Mouse (Mus musculus): Measurements from ENCODE around the gene Fbxo6. TPM values are rescaled to one million over a fixed set of nuclear protein-coding genes. Genes with fewer than 3 reads are reported as not detected.

Gene Fbxo6
- polyA plus RNA-seq, 1 experiment, result 23.2 TPM

DNA sequence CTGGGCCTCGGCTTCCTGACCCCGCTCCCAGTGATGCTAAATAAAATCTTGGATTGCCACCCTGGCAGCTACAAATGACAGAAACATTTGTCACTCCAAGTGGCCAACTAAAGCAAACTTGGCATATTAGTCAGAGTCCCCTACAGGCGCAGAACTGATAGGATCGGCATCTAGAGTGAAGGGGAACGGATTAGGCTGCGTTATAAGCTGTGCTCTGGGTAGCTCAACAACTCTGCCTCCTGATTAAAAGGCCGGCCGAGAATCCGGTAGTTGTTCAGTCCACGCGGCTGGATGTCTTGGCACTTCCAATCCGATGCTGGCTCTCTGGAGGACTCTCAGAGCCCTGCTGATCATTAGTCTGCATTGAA, 22.5 kb upstream of the Fbxo6 start:
- TF ChIP-seq CTCF (IDR thresholded peaks at IDR 0.05; ENCODE audit: borderline replicate concordance, insufficient read depth, low read length) (no peak), POLR2A (IDR thresholded peaks at IDR 0.05; ENCODE audit: low read depth, low read length) (no peak)
- H3K27ac ChIP-seq (ENCODE audit: insufficient read depth, low read length), result no peak overlapping the region
- H3K4me1 ChIP-seq (ENCODE audit: control insufficient read depth, insufficient read depth, low read length), result no peaks in the 10 kb centered on the region
- no peak overlapping the region for H3K4me3 ChIP-seq (ENCODE audit: insufficient read depth, low read length)

- Histone ChIP-seq H3K4me1 (ENCODE audit: control insufficient read depth, insufficient read depth, low read length) (no peaks in the 10 kb centered on the region), H3K27ac (ENCODE audit: insufficient read depth, low read length) (no peak overlapping the region), H3K4me3 (ENCODE audit: insufficient read depth, low read length) (no peak overlapping the region)
- TF ChIP-seq POLR2A (IDR thresholded peaks at IDR 0.05; ENCODE audit: low read depth, low read length), result no peak
- TF ChIP-seq CTCF (IDR thresholded peaks at IDR 0.05; ENCODE audit: borderline replicate concordance, insufficient read depth, low read length), result no peak
Observed at GRCm38 (mm10) chr4:148173811-148174494, 22.0 kb upstream of the Fbxo6 start.

GRCm38 (mm10) chr4:148171261-148171660, 19.3 kb upstream of the Fbxo6 start:
- Histone ChIP-seq H3K27ac (ENCODE audit: insufficient read depth, low read length) (no peak overlapping the region), H3K4me3 (ENCODE audit: insufficient read depth, low read length) (no peak overlapping the region), H3K4me1 (ENCODE audit: control insufficient read depth, insufficient read depth, low read length) (no peaks in the 10 kb centered on the region)
- TF ChIP-seq POLR2A (IDR thresholded peaks at IDR 0.05; ENCODE audit: low read depth, low read length), result no peak

GRCm38 (mm10) chr4:148170842-148171241, 18.9 kb upstream of the Fbxo6 start:
- Histone ChIP-seq H3K27ac (ENCODE audit: insufficient read depth, low read length) (no peak overlapping the region), H3K4me1 (ENCODE audit: control insufficient read depth, insufficient read depth, low read length) (no peaks in the 10 kb centered on the region), H3K4me3 (ENCODE audit: insufficient read depth, low read length) (no peak overlapping the region)
- TF ChIP-seq POLR2A (IDR thresholded peaks at IDR 0.05; ENCODE audit: low read depth, low read length) (no peak), CTCF (IDR thresholded peaks at IDR 0.05; ENCODE audit: borderline replicate concordance, insufficient read depth, low read length) (peak; percentile 82)

DNA sequence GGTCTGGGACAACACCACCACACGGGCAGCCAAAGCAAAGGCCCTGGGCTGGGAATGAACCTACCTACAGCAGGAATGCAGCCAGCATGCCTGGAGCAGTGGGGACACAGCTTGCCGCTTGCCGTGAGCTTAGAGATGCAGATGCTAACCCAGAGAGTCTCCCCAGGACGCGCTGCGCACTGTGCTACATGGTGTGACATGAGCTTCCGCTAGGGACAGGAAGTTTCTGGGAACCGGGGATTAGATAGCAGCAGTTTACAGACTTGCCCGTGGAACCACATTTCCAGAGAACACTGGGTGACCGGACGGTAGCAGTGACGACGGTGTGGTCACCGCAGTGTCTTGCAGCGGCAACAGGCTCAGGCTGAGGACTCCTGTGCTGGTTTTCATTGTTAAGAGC, 17.6 kb upstream of the Fbxo6 start:
- Histone ChIP-seq H3K4me3 (ENCODE audit: insufficient read depth, low read length) (no peak overlapping the region), H3K27ac (ENCODE audit: insufficient read depth, low read length) (no peak overlapping the region), H3K4me1 (ENCODE audit: control insufficient read depth, insufficient read depth, low read length) (no peaks in the 10 kb centered on the region)
- TF ChIP-seq POLR2A (IDR thresholded peaks at IDR 0.05; ENCODE audit: low read depth, low read length) (no peak), CTCF (IDR thresholded peaks at IDR 0.05; ENCODE audit: borderline replicate concordance, insufficient read depth, low read length) (no peak)

DNA sequence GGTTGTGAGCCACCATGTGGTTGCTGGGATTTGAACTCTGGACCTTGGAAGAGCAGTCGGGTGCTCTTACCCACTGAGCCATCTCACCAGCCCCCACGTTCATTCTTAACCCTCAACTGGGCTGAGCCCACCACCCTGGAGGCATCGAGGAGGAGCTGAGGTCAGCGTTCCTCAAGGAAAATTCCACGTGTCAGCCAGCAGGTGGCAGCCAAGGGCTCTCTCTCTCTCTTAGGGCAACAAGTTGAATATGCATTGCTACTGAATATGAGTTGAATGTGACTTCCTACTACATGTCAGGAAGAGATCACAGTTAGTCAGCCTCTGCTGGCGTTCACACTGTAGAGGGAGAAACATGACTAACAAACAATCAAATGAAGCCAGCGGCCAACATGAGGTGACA, 16.3 kb upstream of the Fbxo6 start:
- no peak for TF ChIP-seq POLR2A (IDR thresholded peaks at IDR 0.05; ENCODE audit: low read depth, low read length)
- peak; percentile 72; the same call in 1 of the 2 replicates for TF ChIP-seq CTCF (IDR thresholded peaks at IDR 0.05; ENCODE audit: borderline replicate concordance, insufficient read depth, low read length)
- Histone ChIP-seq H3K27ac (ENCODE audit: insufficient read depth, low read length) (no peak overlapping the region), H3K4me3 (ENCODE audit: insufficient read depth, low read length) (no peak overlapping the region), H3K4me1 (ENCODE audit: control insufficient read depth, insufficient read depth, low read length) (no peaks in the 10 kb centered on the region)

GRCm38 (mm10) chr4:148166986-148167385, 15.0 kb upstream of the Fbxo6 start:
- no peak overlapping the region for H3K27ac ChIP-seq (ENCODE audit: insufficient read depth, low read length)
- peak; percentile 68; the same call in 1 of the 2 replicates for TF ChIP-seq CTCF (IDR thresholded peaks at IDR 0.05; ENCODE audit: borderline replicate concordance, insufficient read depth, low read length)
- TF ChIP-seq POLR2A (IDR thresholded peaks at IDR 0.05; ENCODE audit: low read depth, low read length), result no peak
- H3K4me1 ChIP-seq (ENCODE audit: control insufficient read depth, insufficient read depth, low read length), result no peaks in the 10 kb centered on the region
- no peak overlapping the region for H3K4me3 ChIP-seq (ENCODE audit: insufficient read depth, low read length)

GRCm38 (mm10) chr4:148166431-148166830, 14.5 kb upstream of the Fbxo6 start:
- no peaks in the 10 kb centered on the region for H3K4me1 ChIP-seq (ENCODE audit: control insufficient read depth, insufficient read depth, low read length)
- TF ChIP-seq CTCF (IDR thresholded peaks at IDR 0.05; ENCODE audit: borderline replicate concordance, insufficient read depth, low read length) (no peak), POLR2A (IDR thresholded peaks at IDR 0.05; ENCODE audit: low read depth, low read length) (no peak)
- no peak overlapping the region for H3K27ac ChIP-seq (ENCODE audit: insufficient read depth, low read length)
- H3K4me3 ChIP-seq (ENCODE audit: insufficient read depth, low read length), result no peak overlapping the region

DNA sequence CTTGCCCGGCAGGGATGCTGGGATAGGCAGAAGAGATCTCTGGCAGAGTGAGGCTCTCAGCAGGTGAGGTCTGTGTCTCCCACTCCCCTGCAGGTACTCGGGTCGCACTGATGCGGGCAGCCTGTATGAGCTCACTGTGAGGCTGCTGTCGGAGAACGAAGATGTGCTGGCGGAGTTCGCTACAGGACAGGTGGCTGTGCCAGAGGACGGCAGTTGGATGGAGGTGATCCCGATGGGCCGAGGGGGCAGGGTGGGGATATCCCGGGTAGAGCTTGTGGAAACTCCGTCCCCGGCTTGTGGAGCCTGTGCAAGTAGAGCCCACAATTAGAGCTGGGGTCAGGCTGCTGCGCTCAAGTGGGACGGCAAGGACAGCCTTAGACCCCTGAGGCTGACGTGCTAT, 13.6 kb upstream of the Fbxo6 start:
- Histone ChIP-seq H3K4me3 (ENCODE audit: insufficient read depth, low read length) (no peak overlapping the region), H3K27ac (ENCODE audit: insufficient read depth, low read length) (no peak overlapping the region), H3K4me1 (ENCODE audit: control insufficient read depth, insufficient read depth, low read length) (no peaks in the 10 kb centered on the region)
- TF ChIP-seq POLR2A (IDR thresholded peaks at IDR 0.05; ENCODE audit: low read depth, low read length), result no peak
- no peak for TF ChIP-seq CTCF (IDR thresholded peaks at IDR 0.05; ENCODE audit: borderline replicate concordance, insufficient read depth, low read length)

DNA sequence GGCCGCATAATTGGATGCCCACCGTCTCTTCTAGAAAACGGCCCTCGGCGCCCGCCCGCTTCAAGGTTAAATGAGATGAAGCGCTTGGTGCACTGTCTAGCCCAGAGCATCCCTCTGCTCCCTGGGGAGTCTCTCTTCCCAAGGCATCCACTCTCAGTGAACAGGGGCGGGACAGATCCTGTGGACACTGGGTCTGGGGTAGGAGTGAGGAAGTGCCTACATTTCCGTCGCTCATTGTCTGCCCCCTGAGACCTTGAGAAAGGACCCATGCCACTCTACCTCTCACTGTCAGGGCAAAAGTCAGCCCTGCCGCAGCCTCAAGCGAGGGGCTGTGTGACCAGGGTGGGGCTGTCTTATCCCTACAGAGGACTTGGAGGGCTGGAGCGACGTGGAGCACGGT, 12.5 kb upstream of the Fbxo6 start:
- no peaks in the 10 kb centered on the region for H3K4me1 ChIP-seq (ENCODE audit: control insufficient read depth, insufficient read depth, low read length)
- H3K4me3 ChIP-seq (ENCODE audit: insufficient read depth, low read length), result no peak overlapping the region
- TF ChIP-seq CTCF (IDR thresholded peaks at IDR 0.05; ENCODE audit: borderline replicate concordance, insufficient read depth, low read length), result no peak
- TF ChIP-seq POLR2A (IDR thresholded peaks at IDR 0.05; ENCODE audit: low read depth, low read length), result no peak

More for the DNA sequence above, 12.5 kb upstream of the Fbxo6 start:
- H3K27ac ChIP-seq (ENCODE audit: insufficient read depth, low read length), result no peak overlapping the region
